Mouse (Mus musculus): ENCODE measurements at regions not wholly inside any gene's neighbourhood (a gene's known extent, or its start where the extent isn't known, plus 50 kb on each side); places are given as distances from the start of the nearest gene placed in this dataset.
A peak's percentile ranks its signal among the peaks of the same experiment; 100 is the strongest.

DNA sequence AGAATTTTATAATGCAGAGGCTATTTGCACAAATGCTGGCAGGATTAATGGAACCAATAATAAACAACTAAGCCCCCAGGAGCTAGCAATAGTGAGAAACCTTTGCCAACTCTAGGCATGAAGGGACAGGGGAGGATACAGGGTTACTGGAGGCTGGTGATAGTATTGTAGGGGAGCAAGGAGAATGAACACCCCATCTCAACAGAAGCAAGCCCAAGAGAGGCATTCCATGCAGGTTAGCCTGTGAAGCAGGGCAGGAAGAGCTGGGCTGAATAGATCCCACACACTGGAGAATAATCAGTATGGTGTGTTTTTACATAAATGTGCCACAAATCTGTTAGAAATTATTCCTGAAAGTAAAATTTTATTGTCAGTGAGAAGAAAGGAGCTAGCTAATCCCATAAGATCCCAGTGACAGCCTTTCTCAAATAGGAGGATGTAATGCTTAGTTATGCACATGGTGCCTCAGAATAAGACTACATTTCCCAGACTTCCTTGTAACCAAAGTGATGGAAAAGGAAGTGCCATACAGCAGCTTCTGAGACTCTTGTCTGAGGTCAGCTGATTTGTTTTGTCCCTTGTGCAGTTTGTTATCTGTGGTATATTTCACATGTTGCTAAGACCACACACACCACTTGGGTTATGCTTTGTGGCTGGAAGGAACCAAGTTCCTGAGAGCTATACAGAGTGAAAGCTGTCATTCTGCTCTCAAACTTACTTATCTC, 111.1 kb downstream of the Ccdc71l start:
- DNase-seq: no peak

DNA sequence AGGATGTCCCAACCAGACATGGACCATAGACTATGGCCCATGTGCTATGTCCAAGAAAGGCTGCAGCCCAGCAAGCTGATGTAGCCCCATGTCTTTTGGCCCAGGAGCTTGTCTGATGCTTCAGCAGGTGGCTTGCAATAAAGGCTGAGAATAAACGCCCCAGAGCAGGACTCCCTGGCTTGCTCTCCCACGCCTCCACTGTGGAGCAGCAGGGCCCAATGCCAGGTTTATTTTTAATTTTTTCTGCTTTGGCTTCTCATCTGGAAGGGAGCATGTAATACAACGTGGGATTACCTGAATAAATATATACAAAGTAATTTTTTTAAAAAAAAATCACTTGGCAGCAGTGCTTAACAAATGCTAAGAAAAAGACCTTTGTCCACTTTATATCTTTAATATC, 125.7 kb downstream of the Ccdc71l start:
- DNase-seq: no peak

DNA sequence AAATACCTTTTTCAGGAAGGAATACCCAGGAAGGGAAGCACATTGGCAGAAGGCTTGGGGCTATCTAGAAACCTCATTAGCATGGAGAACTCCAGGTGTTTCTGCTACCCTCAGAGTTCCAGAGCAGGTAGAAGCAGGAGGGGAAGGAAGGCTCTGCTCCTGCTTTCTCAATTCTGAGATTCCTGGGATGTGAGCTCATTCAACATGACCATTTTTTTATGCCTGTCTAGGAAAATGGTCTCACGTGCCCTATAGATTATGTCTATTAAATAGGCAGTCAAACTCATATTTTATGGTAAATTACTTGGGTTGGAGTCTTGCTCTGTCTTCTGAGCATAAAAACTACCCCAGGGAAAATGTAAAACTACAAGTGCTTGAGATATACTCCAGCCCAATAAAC, 130.2 kb downstream of the Ccdc71l start:
- no peak for DNase-seq

DNA sequence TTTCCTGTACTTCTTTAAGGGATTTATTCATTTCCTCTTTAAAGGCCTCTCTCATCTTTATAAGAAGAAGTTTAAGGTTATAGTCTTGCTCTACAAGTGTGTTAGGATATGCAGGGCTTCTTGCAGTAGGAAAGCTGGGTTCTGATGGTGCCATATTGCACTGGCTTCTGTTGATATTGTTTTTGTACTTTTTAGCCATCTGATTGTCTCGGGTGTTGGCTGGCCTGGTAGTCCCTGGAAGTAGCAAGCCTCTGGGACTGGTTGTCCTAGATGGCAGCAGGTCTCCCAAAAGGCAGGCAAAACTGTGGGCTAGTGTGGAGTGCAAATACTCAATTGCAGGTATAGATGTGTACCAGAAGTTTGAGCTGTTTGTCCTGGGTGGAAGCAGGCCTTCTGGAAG, 147.1 kb downstream of the Ccdc71l start:
- DNase-seq: no peak

DNA sequence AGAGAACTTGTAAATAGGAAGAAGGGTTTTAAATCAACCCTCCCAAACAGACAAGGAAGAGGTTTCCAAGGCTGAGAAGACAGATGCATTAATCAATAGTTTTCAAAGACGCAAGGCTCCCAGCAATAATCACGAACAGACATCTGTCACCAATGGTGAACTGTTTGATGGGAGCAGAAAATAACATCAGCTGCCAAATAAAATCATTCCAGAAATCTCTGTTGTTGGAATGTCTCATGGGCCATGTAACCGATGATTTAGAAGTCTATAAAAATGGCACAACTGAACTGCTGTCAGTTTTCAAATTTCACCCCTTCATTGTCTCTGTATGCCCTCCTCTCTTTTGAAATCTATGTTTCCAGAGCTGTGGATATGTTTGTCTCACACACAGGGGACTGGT, 152.7 kb downstream of the Ccdc71l start:
- DNase-seq: no peak

DNA sequence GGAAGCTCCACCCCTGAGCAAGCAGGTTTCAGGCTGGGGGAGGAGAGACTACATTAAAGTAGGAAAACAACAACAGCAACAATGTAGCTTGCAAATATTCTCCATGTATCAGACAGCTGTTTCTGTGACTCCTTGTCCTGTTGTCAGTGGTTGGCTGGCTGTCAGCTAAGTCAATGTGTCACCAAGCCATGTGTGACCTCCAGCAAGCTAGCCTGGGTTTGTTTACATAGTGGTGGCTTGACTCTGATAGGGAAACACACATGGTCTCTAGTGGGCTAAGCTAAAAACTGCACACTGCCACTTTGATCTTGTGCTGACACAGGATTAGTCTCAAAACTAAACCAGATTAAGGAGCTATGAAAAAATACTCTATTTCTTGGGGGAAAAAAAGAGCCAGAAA, 155.1 kb downstream of the Ccdc71l start:
- peak; percentile 13 to 22 for DNase-seq

DNA sequence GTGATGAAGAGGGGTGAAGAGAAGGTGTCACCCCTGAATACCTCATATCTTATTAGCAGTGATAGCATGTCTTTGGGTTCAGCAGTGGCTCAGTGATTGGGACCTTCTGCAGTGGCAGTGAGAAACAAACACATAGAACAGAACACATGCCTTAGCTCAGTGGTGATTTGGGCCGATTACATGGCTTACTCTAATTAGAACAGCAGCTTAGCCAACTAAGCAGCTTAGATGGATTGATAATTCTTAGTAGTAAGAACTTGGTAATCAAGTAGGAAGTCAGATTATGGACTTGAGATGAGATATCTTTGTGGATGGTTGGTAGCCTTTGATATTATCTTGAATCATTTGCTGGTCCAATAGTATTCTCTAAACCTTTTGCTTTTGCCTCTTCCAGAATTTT, 167.0 kb downstream of the Ccdc71l start:
- no peak for DNase-seq

DNA sequence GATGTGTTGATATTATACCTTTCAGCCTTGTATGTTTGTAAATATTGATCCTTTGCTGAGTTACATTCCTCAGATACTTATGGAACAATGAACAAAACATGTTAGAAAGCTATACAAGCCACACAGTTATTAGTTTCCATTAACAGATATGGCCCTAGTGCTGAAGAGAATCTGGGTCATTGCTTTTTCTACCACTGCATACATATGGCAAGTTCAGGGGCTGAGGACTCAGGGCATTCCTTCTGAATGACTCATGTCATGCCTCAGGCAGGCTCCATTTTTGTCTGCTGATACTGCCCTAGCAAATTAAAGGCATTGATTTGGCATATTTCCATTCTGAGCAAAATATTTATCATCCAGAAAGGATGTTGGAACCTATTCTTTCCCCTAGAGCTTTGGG, 167.9 kb downstream of the Ccdc71l start:
- DNase-seq: no peak

DNA sequence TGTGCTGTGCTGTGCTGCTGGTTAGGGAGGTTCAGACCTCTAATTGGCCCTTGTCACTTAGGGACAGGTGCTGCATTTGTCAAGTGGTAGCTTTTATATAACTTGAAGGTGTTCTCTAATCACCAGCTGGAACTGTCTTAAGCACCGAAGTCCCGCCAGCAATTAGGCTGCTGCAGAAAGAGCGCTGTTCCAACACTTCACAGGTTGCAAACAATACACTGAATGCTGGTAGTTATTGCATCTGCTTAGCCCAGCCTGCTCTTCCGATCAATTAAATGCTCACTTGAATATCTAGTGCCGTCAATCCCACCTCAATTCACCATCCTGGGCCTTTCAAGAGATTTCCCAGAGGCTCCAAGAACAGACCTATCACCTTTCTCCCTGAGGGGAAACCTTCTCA, 175.3 kb downstream of the Ccdc71l start:
- no peak for DNase-seq

DNA sequence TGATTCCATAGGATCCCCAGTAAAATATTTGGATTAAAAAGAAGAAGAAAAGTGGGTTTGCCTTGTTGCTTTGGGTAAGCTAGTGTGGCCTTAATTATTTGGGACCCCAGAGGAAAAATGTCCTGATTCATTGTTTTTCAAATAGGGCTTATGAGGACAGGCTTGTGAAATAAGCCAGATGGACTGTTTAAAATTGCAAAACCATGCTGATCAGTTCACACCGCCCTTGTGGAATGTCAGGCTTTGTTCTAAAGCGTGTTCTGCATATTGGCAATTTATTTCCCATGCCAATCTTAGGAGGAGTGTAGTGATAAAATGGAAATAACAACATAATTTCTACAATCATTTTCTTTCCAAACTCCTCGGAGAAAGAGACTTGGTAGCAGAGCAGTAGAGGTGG, 189.3 kb downstream of the Ccdc71l start:
- no peak for DNase-seq

DNA sequence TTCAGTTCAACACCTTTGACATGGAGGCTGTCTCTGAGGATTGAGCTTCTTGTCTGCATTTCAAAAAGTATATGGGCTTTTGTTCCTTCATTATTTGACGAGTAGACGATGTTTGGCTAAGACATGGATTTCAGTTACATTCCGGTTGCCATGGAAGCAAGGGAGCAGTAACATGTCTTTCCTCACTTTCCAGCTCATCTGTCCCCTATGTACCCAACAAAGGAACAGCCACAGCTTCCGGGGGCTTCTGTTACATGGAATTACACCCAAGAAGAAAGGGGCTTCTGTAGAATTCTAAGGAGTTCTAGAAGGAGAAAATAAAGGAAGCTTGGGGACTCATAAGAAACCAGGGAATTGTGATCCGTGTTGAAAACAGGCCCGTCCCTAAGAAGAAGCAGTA, 202.8 kb downstream of the Ccdc71l start:
- no peak for DNase-seq

DNA sequence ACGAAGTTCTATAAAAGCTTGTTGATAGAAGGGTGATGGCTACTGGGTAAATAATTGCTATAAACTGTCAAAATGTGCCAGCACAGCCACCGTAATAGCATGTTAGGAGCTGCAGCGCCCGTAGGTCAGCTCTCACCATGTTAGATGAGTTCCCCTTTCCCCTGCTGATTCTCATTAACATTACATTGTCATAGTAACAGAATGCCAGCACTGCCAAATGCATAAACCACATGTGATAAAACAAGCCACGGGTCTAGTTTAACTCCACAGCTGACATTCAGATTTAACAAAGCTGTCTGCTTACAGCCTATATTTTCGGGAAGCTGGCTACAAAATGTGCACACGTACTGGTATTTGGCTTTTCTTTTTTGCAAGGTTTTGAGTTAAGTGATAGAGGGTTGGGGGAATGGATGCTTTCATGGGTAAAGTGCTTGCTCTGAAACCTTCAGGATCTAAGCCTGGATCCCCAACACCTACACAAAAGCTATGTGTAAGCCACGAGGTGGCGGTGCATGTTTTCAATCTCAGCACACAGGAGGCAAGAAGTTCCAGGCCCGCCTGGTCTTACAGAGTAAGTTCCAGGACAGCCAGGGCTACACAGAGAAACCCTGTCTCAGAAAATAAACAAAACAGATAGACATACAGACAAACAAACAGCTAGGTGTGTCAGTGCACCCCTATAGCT, 217.1 kb upstream of the Nampt start:
- no peak for DNase-seq

DNA sequence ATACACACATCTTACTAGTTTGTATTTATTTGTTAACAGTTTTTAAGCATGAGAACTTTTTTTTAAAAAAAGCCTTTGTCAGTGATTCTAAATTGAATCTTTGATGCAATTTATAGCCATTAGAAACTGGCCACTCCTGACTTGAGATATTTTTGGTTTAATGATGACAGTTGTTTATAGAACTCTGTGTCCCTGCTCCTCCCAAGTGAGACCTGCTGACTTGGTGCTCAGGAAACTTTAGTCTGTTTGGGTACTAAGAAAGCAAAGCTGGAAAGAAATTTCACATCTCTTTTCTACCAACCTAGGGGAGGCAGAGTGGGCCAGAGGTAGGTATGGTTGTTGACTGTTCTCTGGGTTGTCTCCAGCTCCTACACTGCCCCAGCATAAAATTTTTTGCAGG, 214.0 kb upstream of the Nampt start:
- DNase-seq: no peak

DNA sequence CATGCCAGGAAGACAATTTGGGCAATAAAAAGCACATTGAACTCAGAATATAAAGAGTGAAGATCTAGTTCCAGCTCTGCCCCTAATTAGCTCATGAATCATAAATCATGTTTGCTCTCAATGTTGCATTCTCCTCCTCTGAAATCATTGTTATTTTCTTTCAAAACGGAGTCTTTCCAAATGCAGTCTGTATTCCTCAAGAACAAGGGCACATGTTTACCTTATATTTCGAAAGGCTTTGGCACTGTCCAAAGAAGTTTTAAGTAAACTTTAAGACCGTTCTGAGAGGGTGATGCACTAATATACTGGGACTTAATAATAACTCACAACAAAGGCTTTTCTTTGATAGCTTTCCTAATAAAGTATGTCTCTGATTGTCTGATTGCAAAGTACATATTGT, 204.3 kb upstream of the Nampt start:
- no peak for DNase-seq

DNA sequence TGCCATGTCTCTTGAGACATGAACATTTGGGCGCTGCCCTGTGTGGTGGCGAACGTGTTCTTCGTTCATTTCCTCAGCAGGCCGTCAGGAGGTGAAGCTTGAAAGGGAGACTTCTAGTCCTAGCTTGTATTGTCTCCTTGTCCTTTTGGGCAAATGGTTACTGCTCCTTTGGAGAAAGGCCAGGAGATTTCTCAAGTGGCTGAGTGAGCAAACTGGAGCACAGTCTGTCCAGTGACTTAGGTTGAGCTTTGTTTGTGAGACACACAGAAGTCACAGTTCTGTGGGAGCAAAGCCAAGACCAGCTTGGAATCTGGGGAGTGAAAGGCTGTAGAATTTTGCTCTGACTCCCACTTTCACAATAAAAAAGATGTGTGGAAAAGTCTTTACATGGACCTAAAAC, 203.3 kb upstream of the Nampt start:
- no peak for DNase-seq

DNA sequence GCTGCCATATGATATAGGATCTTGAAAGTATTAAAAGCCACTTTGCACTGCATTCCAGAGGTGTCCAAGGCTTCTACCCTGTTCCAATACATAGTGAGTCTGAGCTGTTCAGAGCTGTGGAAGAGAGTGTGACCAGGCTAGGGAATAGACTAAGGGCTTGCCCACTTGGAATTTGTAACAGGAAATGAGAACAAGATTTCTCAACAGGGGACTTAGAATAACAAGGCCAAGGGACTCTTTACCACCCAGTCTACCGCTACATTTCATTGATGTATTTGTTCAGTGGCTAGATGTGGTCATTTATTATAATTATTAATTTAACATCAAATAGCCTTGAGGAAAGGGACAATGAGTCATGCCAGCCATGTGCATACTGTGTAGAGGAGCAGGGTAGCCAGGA, 202.3 kb upstream of the Nampt start:
- DNase-seq: no peak

DNA sequence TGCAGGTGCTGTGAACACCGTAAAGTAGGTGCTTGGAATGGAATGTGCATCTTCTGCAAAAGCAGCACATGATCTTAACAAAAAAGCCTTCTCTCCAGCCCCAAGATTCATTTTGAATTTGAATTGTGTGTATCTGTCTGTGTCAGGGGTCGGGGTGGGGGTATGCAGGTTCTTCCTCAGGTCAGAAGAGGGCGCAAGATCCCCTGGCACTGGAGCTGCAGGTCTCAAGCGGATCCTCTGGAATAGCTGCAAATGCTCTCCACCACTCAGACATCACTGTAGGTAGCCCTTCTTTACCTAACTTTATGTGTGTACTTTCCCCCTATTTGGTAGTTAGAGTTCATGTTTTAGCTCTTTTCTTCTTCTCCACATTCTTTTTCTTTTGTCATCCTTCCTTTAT, 199.5 kb upstream of the Nampt start:
- no peak for DNase-seq

DNA sequence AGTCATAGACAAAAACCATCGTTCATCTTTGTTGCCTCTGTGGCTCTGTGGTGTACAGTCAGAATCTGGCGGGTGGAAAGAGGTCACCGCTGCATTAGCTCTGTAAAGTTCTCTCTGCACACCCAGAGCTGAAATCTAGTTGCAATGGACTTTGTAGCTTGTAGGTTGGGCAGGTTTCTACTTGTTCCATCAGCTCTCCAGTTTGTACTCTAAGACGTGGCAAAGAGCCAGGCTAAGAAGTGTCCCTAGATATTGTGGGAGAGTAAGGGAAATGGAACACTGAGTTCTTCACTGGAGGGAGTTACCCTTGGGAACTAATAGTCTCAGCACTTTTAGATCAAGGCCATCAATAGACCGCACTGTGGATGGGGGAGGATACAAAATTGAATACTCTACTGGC, 197.6 kb upstream of the Nampt start:
- DNase-seq: no peak

DNA sequence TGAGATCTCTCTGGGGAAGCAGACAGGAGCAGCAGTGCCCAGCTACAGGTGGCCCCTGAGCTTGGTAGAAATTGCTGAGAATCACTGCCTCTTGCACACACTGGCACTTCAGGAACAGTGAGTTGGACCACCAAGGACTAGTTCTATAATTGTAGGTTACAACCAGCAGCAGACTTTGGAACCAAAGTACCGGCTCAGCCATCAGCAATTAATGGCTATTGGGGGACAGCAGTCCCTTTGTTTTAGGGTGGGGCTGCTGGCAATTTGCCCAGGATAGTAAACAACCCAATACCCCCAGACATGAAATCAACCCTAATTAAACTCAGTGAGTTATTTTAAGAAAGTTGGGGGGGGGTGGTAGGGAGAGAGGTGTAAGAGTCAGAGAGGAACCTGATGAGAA, 190.8 kb upstream of the Nampt start:
- no peak for DNase-seq

DNA sequence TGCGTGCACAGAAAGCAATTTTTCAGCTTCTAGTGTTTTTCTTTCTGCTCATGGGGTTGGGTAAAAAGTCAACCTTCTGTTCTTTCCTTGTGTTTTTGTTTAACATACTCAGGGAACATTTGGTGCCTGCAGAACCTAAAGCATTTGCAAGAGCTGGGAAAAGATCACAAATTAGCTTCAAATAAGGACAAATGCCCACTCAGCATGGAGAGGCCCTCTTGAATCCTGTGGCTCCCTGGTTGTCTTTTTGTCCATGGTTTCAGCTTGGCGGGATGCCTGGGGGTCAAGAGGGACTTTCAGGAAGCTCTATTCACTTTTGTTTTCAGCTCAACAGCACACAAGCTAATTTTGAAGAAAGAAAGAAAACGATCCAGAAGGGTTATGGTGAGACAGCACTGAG, 186.4 kb upstream of the Nampt start:
- no peak for DNase-seq

DNA sequence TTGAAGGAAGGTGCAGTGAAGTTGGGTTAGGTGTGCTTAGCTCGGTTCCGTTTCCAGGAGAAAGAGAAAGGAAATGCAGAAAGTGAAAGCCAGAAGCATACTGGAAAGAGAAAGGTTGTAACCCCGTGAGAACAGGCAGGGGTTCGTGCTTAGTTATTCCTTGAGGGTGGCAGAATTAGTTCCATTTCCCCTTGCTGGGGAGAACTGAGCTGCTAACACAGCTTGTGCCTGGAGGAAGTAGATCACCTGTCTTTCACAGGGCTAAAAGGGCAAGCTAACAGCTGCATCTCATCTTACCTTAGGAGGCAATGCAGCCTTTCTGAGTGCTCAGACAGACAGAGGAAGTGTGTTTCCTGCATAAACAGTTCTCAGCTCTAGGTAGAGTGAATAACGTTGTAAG, 184.3 kb upstream of the Nampt start:
- no peak for DNase-seq

DNA sequence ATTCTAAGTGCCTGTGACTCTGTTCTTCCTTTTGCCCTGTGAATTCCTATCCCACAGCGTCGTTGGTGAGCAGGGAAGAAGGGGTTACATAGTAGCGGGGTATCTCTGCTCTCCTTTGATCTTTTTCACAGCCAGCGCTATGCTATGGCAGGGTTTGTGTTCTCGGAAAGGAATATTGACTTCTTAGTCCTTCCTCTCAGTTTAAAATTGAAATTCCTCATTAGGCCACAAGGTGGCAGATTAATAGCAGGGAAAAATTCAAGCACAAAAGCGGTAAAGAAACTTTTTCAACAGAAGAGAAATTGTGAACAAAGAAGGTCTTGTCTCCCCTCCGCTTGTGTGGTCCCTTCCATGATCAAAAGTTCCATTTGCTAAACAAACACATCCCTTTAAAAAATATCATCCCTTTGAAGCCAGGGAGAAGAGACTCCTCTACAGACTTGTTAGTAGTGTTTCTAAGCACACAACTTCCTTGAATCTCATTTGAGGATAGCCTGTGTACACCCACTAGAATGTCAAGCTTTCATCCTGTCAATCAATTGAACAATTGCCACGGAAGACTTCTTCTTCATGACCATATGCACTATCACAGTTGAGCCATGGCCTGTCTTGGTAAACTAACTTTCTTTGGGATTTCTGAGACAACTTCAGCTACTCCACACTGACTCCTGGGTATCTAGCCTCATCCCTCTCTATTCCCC, 181.8 kb upstream of the Nampt start:
- DNase-seq: no peak

DNA sequence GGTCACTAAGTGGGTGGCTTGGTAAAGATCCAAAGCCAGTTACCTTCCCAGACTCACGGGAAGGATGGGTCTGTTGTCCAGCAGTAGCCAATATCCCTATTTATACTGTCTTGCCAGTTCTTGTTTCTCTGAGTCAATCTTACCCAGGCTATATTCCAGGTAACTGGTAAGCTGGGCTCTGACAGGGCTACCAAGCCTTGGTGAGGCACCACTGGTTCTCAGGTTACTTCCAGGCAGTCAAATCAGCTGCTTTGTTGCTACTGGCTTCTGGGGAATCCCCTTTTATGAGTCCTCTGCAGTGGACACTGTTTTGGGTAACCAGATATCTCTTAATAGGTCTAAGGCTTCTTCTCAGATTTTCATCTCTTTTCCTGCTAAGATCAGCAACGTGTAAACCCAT, 178.8 kb upstream of the Nampt start:
- no peak for DNase-seq

DNA sequence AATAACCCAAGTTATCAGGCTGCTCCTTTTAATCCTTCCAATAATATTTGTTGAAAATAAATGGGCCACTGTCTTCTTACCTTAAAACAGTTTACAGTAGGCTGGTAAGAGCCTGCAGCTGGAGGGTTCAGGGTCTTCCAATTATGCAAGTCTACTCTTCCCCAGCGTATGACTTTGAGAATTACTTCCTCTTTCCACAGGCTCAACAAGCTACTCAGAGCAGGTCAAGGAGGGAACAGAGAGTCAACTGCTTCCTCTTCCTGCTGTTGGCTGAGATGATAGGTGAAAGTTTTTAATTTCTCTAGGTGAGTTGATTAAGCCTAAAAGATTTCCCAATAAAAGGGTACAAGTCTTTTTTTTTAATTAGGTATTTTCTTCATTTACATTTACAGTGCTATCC, 176.9 kb upstream of the Nampt start:
- no peak for DNase-seq
